Mouse (Mus musculus) bone marrow, adult 2 months (tissue): Measurements from ENCODE around the gene Gcdh.

Source experiments
- CTCF ChIP-seq: fragments of 200-500 bp; IDR thresholded peaks from 2 replicates; pipeline ENCODE4 v1.5.1; 2011; ENCODE audit warnings: low read length, control low read depth; ENCODE audit not compliant: control insufficient read depth, insufficient read depth
- POLR2A ChIP-seq: fragments of 200-500 bp; IDR thresholded peaks from 2 replicates; pipeline ENCODE4 v1.6.1; 2011; ENCODE audit warnings: low read depth, mild to moderate bottlenecking, control low read depth, low read length, borderline replicate concordance; ENCODE audit not compliant: control insufficient read depth

DNA sequence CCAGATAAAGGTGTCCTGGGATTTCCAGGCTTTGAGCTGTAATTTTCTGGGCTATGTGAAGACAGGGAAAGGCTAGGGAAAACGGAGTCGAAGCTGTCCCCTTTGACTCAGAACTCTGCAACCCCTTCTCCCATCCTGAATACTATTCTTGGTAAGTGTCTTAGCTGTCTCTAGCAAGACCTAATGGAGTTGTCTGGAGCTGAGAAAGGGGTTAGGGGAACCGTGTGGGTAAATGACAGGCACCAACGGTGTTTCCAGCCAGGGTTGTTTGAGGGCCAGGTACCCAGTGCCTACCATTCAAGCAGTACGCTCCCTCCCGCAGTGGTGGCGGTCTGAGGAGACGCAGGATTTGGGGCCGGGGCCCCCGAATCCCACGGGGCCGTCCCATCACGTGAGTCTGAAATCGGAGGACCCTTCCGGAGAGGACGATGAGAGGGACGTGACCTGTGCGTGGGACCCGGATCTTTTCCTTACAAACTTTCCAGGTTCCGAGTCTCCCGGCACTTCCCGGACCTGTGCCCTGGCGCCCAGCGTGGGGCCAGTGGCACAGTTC, 8.7 kb upstream of the Gcdh start:
- TF ChIP-seq CTCF = no peak
- no peak for TF ChIP-seq POLR2A
